In genomic region chr3:152332545-152333300, GRCm38 (mm10) we compare ENCODE assay signal across 25 mouse cellular contexts. TPM values are rescaled to one million over a fixed set of nuclear protein-coding genes. Genes with fewer than 3 reads are reported as not detected.
DNase-seq lines count a peak whose midpoint lies in the region; TF ChIP-seq lines count a peak whose summit lies in the region.
"Had no signal": no experiment of that assay in that cellular context is flagged by ENCODE, and none has a peak within 500 bp of the region (broad histone marks: within the 10 kb centered on the region; RNA-seq: fewer than 3 reads in every experiment).

No protein-coding gene starts in this region.

- no peak overlapping the region for H3K4me3 ChIP-seq in CH12.LX (replicated peaks in 1 of 3; ENCODE audit: low read depth in 2 of 3, low read length in 2 of 3, poor library complexity in 1 of 3)
- H3K4me3 ChIP-seq: embryonic facial prominence, embryonic 10.5 days; heart, embryonic 13.5 days; left cerebral cortex, adult 2 months; midbrain, embryonic 12.5 days; neural tube, embryonic 12.5 days had no signal

- TF ChIP-seq RAD21 in CH12.LX (IDR thresholded peaks at IDR 0.05; ENCODE audit: low read depth, low read length): no peak

- H3K9me3 ChIP-seq in CH12.LX (replicated peaks; ENCODE audit: low read length): no peaks in the 10 kb centered on the region
- H3K9me3 ChIP-seq: embryonic facial prominence, embryonic 10.5 days; heart, embryonic 13.5 days; midbrain, embryonic 12.5 days; neural tube, embryonic 12.5 days had no signal

- DNase-seq in heart, adult 11 months: peak; percentile 77
- DNase-seq in heart, adult 9 months (ENCODE audit: low spot score in 2 of 2): no peak
- DNase-seq in kidney, postnatal 4 days: peak; percentile 21 to 41
- no peak for DNase-seq in kidney, postnatal 14 days
- peak; percentile 35 for DNase-seq in CH12.LX (ENCODE audit: extremely low read depth)
- peak; percentile 70 for DNase-seq in brain, adult 2 months (ENCODE audit: low read depth, low spot score)
- DNase-seq in ovary, postnatal 36 days (ENCODE audit: low spot score): no peak
- DNase-seq in heart, adult 8-10 months (ENCODE audit: low spot score): no peak
- DNase-seq: adrenal gland, postnatal 14 days; B cell, adult 2 months; cerebellum, adult 18-20 months; gastrocnemius, postnatal 36 days; heart, postnatal 36 days; kidney, adult 8-10 months; left cerebral cortex, postnatal 4 days; liver; lung, adult 2 months; thymus, postnatal 14 days had no signal

- H3K9ac ChIP-seq in CH12.LX (ENCODE audit: insufficient read depth, low read depth): no peak overlapping the region
- H3K9ac ChIP-seq: heart, embryonic 13.5 days; hindbrain, embryonic 14.5 days; midbrain, embryonic 12.5 days; neural tube, embryonic 12.5 days had no signal

- peaks cover 2% of the 10 kb centered on the region; the same call in 1 of the 2 replicates for H3K79me2 ChIP-seq in CH12.LX (replicated peaks; ENCODE audit: control insufficient read depth, extremely low read depth, insufficient read depth, poor library complexity, severe bottlenecking)

- no peak overlapping the region for H3K27ac ChIP-seq in CH12.LX (ENCODE audit: insufficient read depth, low read depth)
- H3K27ac ChIP-seq: embryonic facial prominence, embryonic 10.5 days; heart, embryonic 13.5 days; hindbrain, embryonic 14.5 days; left cerebral cortex, adult 2 months; macrophage; midbrain, embryonic 12.5 days; neural tube, embryonic 12.5 days had no signal

- no peak for TF ChIP-seq CTCF in CH12.LX (conservative IDR thresholded peaks at IDR 0.05 in 1 of 2, IDR thresholded peaks at IDR 0.05 in 1 of 2; ENCODE audit: low read depth in 2 of 2, low read length in 2 of 2)

- TF ChIP-seq EP300 in CH12.LX (IDR thresholded peaks at IDR 0.05; ENCODE audit: low read length): no peak

- dilution Hi-C loops in CH12.LX (cut with MboI; ENCODE audit: extremely low pct_ligation_motif_present, extremely low pct_unique_long_range_greater_than_20kb, low sequenced_read_pairs): no loop called here

- no peak overlapping the region for H3K4me2 ChIP-seq in CH12.LX (ENCODE audit: insufficient read depth, low read depth, poor library complexity, severe bottlenecking)
- H3K4me2 ChIP-seq: heart, embryonic 13.5 days; hindbrain, embryonic 14.5 days; midbrain, embryonic 12.5 days; neural tube, embryonic 12.5 days had no signal

- H3K4me1 ChIP-seq in CH12.LX (ENCODE audit: control insufficient read depth in 1 of 2, insufficient read depth in 2 of 2): peaks cover 0 to 27% of the 10 kb centered on the region in 2 experiments; a peak in 2 of 4 replicates
- H3K4me1 ChIP-seq: embryonic facial prominence, embryonic 10.5 days; heart, embryonic 13.5 days; midbrain, embryonic 12.5 days; neural tube, embryonic 12.5 days had no signal

- H3K27me3 ChIP-seq in CH12.LX (replicated peaks): no peaks in the 10 kb centered on the region
- H3K27me3 ChIP-seq: heart, embryonic 13.5 days; midbrain, embryonic 12.5 days; neural tube, embryonic 12.5 days had no signal

- peaks cover 47 to 56% of the 10 kb centered on the region in 2 experiments for H3K36me3 ChIP-seq in CH12.LX (replicated peaks in 1 of 2; ENCODE audit: control insufficient read depth in 1 of 2, insufficient read depth in 1 of 2, low read length in 1 of 2)

- in situ Hi-C loops in CH12.LX (cut with MboI; ENCODE audit: low pct_ligation_motif_present, low pct_unique_long_range_greater_than_20kb, low sequenced_read_pairs): no loop called here

- TF ChIP-seq POLR2A in CH12.LX (IDR thresholded peaks at IDR 0.05; ENCODE audit: low read depth, low read length): no peak

TF ChIP-seq in CH12.LX, 34 proteins besides CTCF, POLR2A, EP300 and RAD21:
- TF ChIP-seq SMC3 (IDR thresholded peaks at IDR 0.05; ENCODE audit: low read depth, low read length) (no peak), NRF1 (IDR thresholded peaks at IDR 0.05; ENCODE audit: low read depth, low read length) (no peak), ZMIZ1 (IDR thresholded peaks at IDR 0.05; ENCODE audit: low read depth, low read length) (no peak), CHD2 (IDR thresholded peaks at IDR 0.05; ENCODE audit: low read length) (no peak), ZC3H11A (IDR thresholded peaks at IDR 0.05; ENCODE audit: low read depth, low read length) (no peak), CHD1 (IDR thresholded peaks at IDR 0.05; ENCODE audit: low read depth, low read length) (no peak), ZKSCAN1 (IDR thresholded peaks at IDR 0.05; ENCODE audit: borderline replicate concordance, low read depth, low read length) (no peak), UBTF (IDR thresholded peaks at IDR 0.05; ENCODE audit: low read depth, low read length) (no peak), NELFE (IDR thresholded peaks at IDR 0.05; ENCODE audit: low read depth, low read length) (no peak), MAZ (IDR thresholded peaks at IDR 0.05; ENCODE audit: low read depth, low read length) (no peak), MAFK (IDR thresholded peaks at IDR 0.05; ENCODE audit: insufficient replicate concordance, low read length) (no peak)
TF ChIP-seq in CH12.LX: peak in this region for 0.

RNA-seq across cellular contexts. Expression of gene Miga1, which starts 7.5 kb away (rescaled TPM):
- total RNA-seq in CH12.LX (2012; rRNA removed) (30.7 and 32.5 TPM in 2 replicates), CH12.LX (2014; rRNA removed) (23.1 and 25.3 TPM in 2 replicates)
- polyA plus RNA-seq in CH12.LX (2012; ENCODE audit: insufficient read length, low read depth): 41.1 and 44.7 TPM in 2 replicates
- total RNA-seq in heart, adult 8-10 months (2022): 10 to 100 TPM; 10.4 to 15.8 (median 10.9) TPM

RNA-seq across cellular contexts. Expression of gene Usp33, which starts 13.6 kb away (rescaled TPM):
- total RNA-seq in CH12.LX (2012; rRNA removed) (48.8 and 48.9 TPM in 2 replicates), CH12.LX (2014; rRNA removed) (54.7 and 65.5 TPM in 2 replicates)
- polyA plus RNA-seq in CH12.LX (2012; ENCODE audit: insufficient read length, low read depth): 35.8 and 38.3 TPM in 2 replicates
- 10 to 100 TPM; 24.5 to 25.5 (median 24.6) TPM for total RNA-seq in heart, adult 8-10 months (2022)

Comparison
In these comparisons a context has a peak if more than half of its experiments do, and no peak if none do; other contexts are left out.
1. DNase-seq: peak in heart, adult 11 months (single experiment), kidney, postnatal 4 days (2 of 2), CH12.LX (single experiment) and brain, adult 2 months (single experiment); none in heart, adult 9 months (0 of 2), kidney, postnatal 14 days (single experiment), ovary, postnatal 36 days (single experiment) and heart, adult 8-10 months (single experiment).